ENCODE assay signal across 12 mouse cellular contexts in genomic region chr10:67742305-67742704, GRCm38 (mm10).
DNase-seq lines count a peak whose midpoint lies in the region; ATAC-seq lines count a peak whose summit lies in the region.
"Had no signal": no experiment of that assay in that cellular context is flagged by ENCODE, and none has a peak within 500 bp of the region (broad histone marks: within the 10 kb centered on the region; RNA-seq: fewer than 3 reads in every experiment).

No protein-coding gene starts in this region.

- WGBS in stomach, embryonic 16.5 days: 69% methylated on average over 10 of the region's 10 CpGs

- H3K27me3 ChIP-seq in stomach, embryonic 16.5 days (ENCODE audit: control insufficient read depth, insufficient read depth, low read length): no peaks in the 10 kb centered on the region
- H3K27me3 ChIP-seq: neural tube, embryonic 12.5 days had no signal

- peak; percentile 8 for DNase-seq in adrenal gland, adult 2 months
- no peak for DNase-seq in adrenal gland, adult 18-20 months (ENCODE audit: low spot score in 2 of 2)
- peak; percentile 20 for DNase-seq in lung, postnatal 10 days
- DNase-seq in lung, adult 18-20 months: no peak
- DNase-seq in kidney, adult 18-20 months: peak; percentile 12
- DNase-seq in cerebellum, adult 9-11 months: no peak
- no peak for DNase-seq in right cerebral cortex, postnatal 10 days (ENCODE audit: low spot score in 2 of 2)
- DNase-seq: right cerebral cortex, postnatal 14 days had no signal

- no peak overlapping the region for H3K9ac ChIP-seq in stomach, embryonic 16.5 days (ENCODE audit: low read length)
- H3K9ac ChIP-seq: neural tube, embryonic 12.5 days had no signal

- no peak overlapping the region for H3K4me3 ChIP-seq in stomach, embryonic 16.5 days (replicated peaks; ENCODE audit: low read length)
- H3K4me3 ChIP-seq: neural tube, embryonic 12.5 days had no signal

- no peak for ATAC-seq in stomach, embryonic 16.5 days (ENCODE audit: insufficient read depth, low FRiP score)
- ATAC-seq: forebrain, embryonic 16.5 days; hindbrain, embryonic 16.5 days had no signal

- H3K4me2 ChIP-seq in stomach, embryonic 16.5 days (ENCODE audit: low read depth, low read length): no peak overlapping the region
- H3K4me2 ChIP-seq: neural tube, embryonic 12.5 days had no signal

- H3K4me1 ChIP-seq in stomach, embryonic 16.5 days (ENCODE audit: control insufficient read depth, insufficient read depth, low read length): no peaks in the 10 kb centered on the region
- H3K4me1 ChIP-seq: neural tube, embryonic 12.5 days had no signal

- H3K9me3 ChIP-seq in stomach, embryonic 16.5 days (replicated peaks; ENCODE audit: control insufficient read depth, low read length): no peaks in the 10 kb centered on the region
- H3K9me3 ChIP-seq: neural tube, embryonic 12.5 days had no signal

- H3K36me3 ChIP-seq in stomach, embryonic 16.5 days (ENCODE audit: control insufficient read depth, insufficient read depth, low read length): no peaks in the 10 kb centered on the region
- H3K36me3 ChIP-seq: neural tube, embryonic 12.5 days had no signal

- H3K27ac ChIP-seq in stomach, embryonic 16.5 days (ENCODE audit: low read length): peak overlapping the region; percentile 38; the same call in 1 of the 2 replicates
- H3K27ac ChIP-seq: neural tube, embryonic 12.5 days had no signal

Comparison
In these comparisons a context has a peak if more than half of its experiments do, and no peak if none do; other contexts are left out.
1. DNase-seq: peak in adrenal gland, adult 2 months (single experiment), lung, postnatal 10 days (single experiment) and kidney, adult 18-20 months (single experiment); none in adrenal gland, adult 18-20 months (0 of 2), lung, adult 18-20 months (0 of 2), cerebellum, adult 9-11 months (single experiment) and right cerebral cortex, postnatal 10 days (0 of 2).